Mouse (Mus musculus) left cerebral cortex, adult 9 months (tissue): ENCODE data around the gene Baiap2l2.

ENCODE experiments used
- DNase-seq, 2 experiments: peaks; one replicate each; pipeline ENCODE4 v3.0.0; 2022; ENCODE audit warnings: low spot score in 2 of 2

Baiap2l2 gene

GRCm38 (mm10) chr15:79299563-79300155 is 14.3 kb upstream of the Baiap2l2 start:
- no peak for DNase-seq

- no peak for DNase-seq
These were observed 13.2 kb upstream of the Baiap2l2 start for GRCm38 (mm10) chr15:79298553-79298952.

GRCm38 (mm10) chr15:79292779-79293178 is 7.4 kb upstream of the Baiap2l2 start:
- no peak for DNase-seq

- no peak for DNase-seq
These were observed 5.0 kb upstream of the Baiap2l2 start for GRCm38 (mm10) chr15:79290340-79290739.

- no peak for DNase-seq
These were observed 4.1 kb upstream of the Baiap2l2 start for GRCm38 (mm10) chr15:79289441-79289840.

GRCm38 (mm10) chr15:79288387-79288786 is 3.0 kb upstream of the Baiap2l2 start:
- DNase-seq = no peak

GRCm38 (mm10) chr15:79287091-79287490 is 1.8 kb upstream of the Baiap2l2 start:
- DNase-seq = no peak

GRCm38 (mm10) chr15:79286141-79286540 is 804 bp upstream of the Baiap2l2 start:
- no peak for DNase-seq

- DNase-seq = no peak
These were observed 2.0 kb downstream of the Baiap2l2 start for GRCm38 (mm10) chr15:79283371-79283770.

GRCm38 (mm10) chr15:79282434-79282833 is 2.9 kb downstream of the Baiap2l2 start:
- no peak for DNase-seq

GRCm38 (mm10) chr15:79281389-79281788 is 3.9 kb downstream of the Baiap2l2 start:
- DNase-seq = no peak

- no peak for DNase-seq
These were observed 4.5 kb downstream of the Baiap2l2 start for GRCm38 (mm10) chr15:79280850-79281249.

- DNase-seq = no peak
These were observed 5.1 kb downstream of the Baiap2l2 start for GRCm38 (mm10) chr15:79280209-79280608.

GRCm38 (mm10) chr15:79277728-79278127 is 7.6 kb downstream of the Baiap2l2 start:
- DNase-seq = no peak

GRCm38 (mm10) chr15:79273020-79273419 is 12.3 kb downstream of the Baiap2l2 start:
- DNase-seq = no peak

- DNase-seq = no peak
These were observed 14.1 kb downstream of the Baiap2l2 start for GRCm38 (mm10) chr15:79271124-79271746.

- DNase-seq = peak in 1 of 2 experiments; percentile 46
These were observed 14.8 kb downstream of the Baiap2l2 start for GRCm38 (mm10) chr15:79270317-79271123.

GRCm38 (mm10) chr15:79268521-79268920 is 16.8 kb downstream of the Baiap2l2 start:
- DNase-seq = no peak

GRCm38 (mm10) chr15:79265384-79265783 is 20.0 kb downstream of the Baiap2l2 start:
- no peak for DNase-seq

GRCm38 (mm10) chr15:79263726-79264125 is 21.6 kb downstream of the Baiap2l2 start:
- no peak for DNase-seq

- DNase-seq = no peak
These were observed 22.5 kb downstream of the Baiap2l2 start for GRCm38 (mm10) chr15:79262786-79263309.

GRCm38 (mm10) chr15:79262375-79262774 is 23.0 kb downstream of the Baiap2l2 start:
- no peak for DNase-seq

GRCm38 (mm10) chr15:79261757-79262156 is 23.6 kb downstream of the Baiap2l2 start:
- no peak for DNase-seq
